Mouse (Mus musculus): ENCODE data around the gene Ikzf4. TPM values are rescaled to one million over a fixed set of nuclear protein-coding genes. Genes with fewer than 3 reads are reported as not detected.
A peak's percentile ranks its signal among the peaks of the same experiment; 100 is the strongest.
"Not testable (repeated sequence)": the region's sequence is repeated elsewhere in the genome, so short reads cannot be mapped to it uniquely, and the experiment has no call there.

The Ikzf4 gene
- total RNA-seq, 2 experiments from 2014 or later, result 0.04 to 0.20 TPM

- not testable (repeated sequence) for ATAC-seq (replicated peaks; ENCODE audit: poor library complexity)
Measured at GRCm38 (mm10) chr10:128613820-128614219, 32.0 kb downstream of the Ikzf4 start.

GRCm38 (mm10) chr10:128613154-128613440 lies 32.7 kb downstream of the Ikzf4 start:
- peak; percentile 36 for ATAC-seq (replicated peaks; ENCODE audit: poor library complexity)

GRCm38 (mm10) chr10:128612433-128613153 lies 33.2 kb downstream of the Ikzf4 start:
- peak; percentile 99 for ATAC-seq (replicated peaks; ENCODE audit: poor library complexity)

GRCm38 (mm10) chr10:128606483-128606882 lies 39.3 kb downstream of the Ikzf4 start:
- ATAC-seq (replicated peaks; ENCODE audit: poor library complexity), result no peak

GRCm38 (mm10) chr10:128602470-128603128 lies 43.2 kb downstream of the Ikzf4 start:
- ATAC-seq (replicated peaks; ENCODE audit: poor library complexity), result peak; percentile 29; the same call in 1 of the 2 replicates

- ATAC-seq (replicated peaks; ENCODE audit: poor library complexity), result no peak
Measured at GRCm38 (mm10) chr10:128601499-128601898, 44.3 kb downstream of the Ikzf4 start.

GRCm38 (mm10) chr10:128598476-128598875 lies 47.3 kb downstream of the Ikzf4 start:
- no peak for ATAC-seq (replicated peaks; ENCODE audit: poor library complexity)

GRCm38 (mm10) chr10:128592797-128593196 lies 53.0 kb downstream of the Ikzf4 start:
- no peak for ATAC-seq (replicated peaks; ENCODE audit: poor library complexity)

GRCm38 (mm10) chr10:128591436-128591835 lies 54.4 kb downstream of the Ikzf4 start:
- no peak for ATAC-seq (replicated peaks; ENCODE audit: poor library complexity)

GRCm38 (mm10) chr10:128590193-128590690 lies 55.5 kb downstream of the Ikzf4 start:
- ATAC-seq (replicated peaks; ENCODE audit: poor library complexity), result peak; percentile 47

GRCm38 (mm10) chr10:128589464-128590192 lies 56.2 kb downstream of the Ikzf4 start, which contains the start of gene Erbb3:
Erbb3 (minus strand) TSS chr10:128589652.
- ATAC-seq (replicated peaks; ENCODE audit: poor library complexity), result peak; percentile 40

GRCm38 (mm10) chr10:128588775-128589463 lies 56.9 kb downstream of the Ikzf4 start:
- no peak; the same call in 1 of the 2 replicates for ATAC-seq (replicated peaks; ENCODE audit: poor library complexity)

- no peak for ATAC-seq (replicated peaks; ENCODE audit: poor library complexity)
Measured at GRCm38 (mm10) chr10:128588136-128588535, 57.7 kb downstream of the Ikzf4 start.

GRCm38 (mm10) chr10:128587697-128588096 lies 58.1 kb downstream of the Ikzf4 start:
- no peak for ATAC-seq (replicated peaks; ENCODE audit: poor library complexity)

GRCm38 (mm10) chr10:128587120-128587519 lies 58.7 kb downstream of the Ikzf4 start:
- no peak for ATAC-seq (replicated peaks; ENCODE audit: poor library complexity)

- no peak for ATAC-seq (replicated peaks; ENCODE audit: poor library complexity)
Measured at GRCm38 (mm10) chr10:128586546-128586945, 59.2 kb downstream of the Ikzf4 start.

- ATAC-seq (replicated peaks; ENCODE audit: poor library complexity), result no peak
Measured at GRCm38 (mm10) chr10:128584386-128584785, 61.4 kb downstream of the Ikzf4 start.

GRCm38 (mm10) chr10:128583644-128584043 lies 62.1 kb downstream of the Ikzf4 start:
- no peak; the same call in 1 of the 2 replicates for ATAC-seq (replicated peaks; ENCODE audit: poor library complexity)

All from megakaryocyte progenitor cell, adult 5-6 weeks (primary cell).